Mouse (Mus musculus) retina, embryonic 14.5 days (tissue): Measurements from ENCODE around the gene Sipa1.
"Not testable (repeated sequence)": the region's sequence is repeated elsewhere in the genome, so short reads cannot be mapped to it uniquely, and the experiment has no call there.

Source experiments
- DNase-seq: peaks from one replicate; pipeline ENCODE4 v3.0.0-alpha.2; 2015; ENCODE audit warnings: low spot score

The Sipa1 gene

GRCm38 (mm10) chr19:5662981-5663913 lies at the start of gene Sipa1:
Gene Sipa1 (minus strand): TSS chr19:5663707.
- DNase-seq = peak; percentile 85

DNA sequence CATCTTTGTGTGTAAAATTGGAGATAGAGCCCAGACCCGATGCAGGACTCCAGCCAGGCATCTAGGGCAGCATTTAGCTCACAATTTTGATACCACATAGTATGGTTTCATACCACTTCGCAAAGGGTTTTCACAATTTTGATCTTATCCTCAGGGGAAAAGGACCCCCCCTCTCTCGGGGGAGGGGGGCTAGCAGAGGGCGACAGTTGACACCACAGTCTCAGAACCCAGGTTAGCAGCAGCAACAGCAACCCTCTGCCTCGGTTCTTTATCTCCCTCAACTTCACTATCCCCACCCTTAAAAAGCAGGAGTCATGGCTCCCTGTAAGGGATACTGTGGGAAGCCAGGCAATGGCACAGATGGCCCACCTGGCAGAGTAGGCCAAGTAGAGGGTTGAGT lies 49.7 kb upstream of the Sipa1 start:
- DNase-seq = no peak

- DNase-seq = no peak
Observed at GRCm38 (mm10) chr19:5711907-5712460, 48.5 kb upstream of the Sipa1 start.

DNA sequence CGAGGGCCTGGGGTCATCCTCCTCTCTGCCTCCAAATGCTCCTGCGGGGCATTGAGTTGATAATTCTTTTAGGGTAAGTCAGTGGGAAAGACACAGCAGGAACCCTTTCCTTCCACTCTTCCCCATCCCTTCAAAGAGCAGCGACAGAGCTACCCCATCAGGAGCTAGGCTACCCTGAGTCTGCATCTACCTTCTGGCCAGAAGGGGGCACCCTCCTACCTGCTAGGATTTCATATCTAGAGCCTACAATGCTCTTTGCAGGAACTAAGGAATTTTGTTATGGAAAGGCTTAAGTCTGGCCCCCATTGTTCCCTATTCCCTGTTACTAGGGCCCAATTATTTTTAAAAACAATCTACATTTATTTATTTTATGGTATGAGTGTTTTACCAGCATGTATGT lies 47.7 kb upstream of the Sipa1 start:
- DNase-seq = peak; percentile 76

DNA sequence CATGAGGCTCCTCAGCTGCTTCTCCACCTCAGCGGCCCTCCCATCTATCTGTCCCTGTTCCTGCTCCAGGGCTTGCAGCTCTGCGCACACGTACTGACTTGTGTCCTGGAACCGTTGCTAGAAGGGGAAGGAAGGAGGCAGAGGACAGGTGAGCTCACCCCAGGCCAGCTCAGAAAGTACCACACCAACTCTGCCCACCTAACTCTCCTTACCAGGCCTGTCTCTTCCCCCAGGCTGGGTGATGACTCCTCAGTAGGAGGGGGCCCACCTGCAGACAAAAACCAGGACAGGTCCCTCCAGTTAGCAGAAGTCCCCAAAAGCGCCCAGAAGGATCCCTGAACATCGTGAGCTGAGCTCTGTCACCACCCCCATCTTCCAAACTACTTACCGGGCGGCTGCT lies 47.1 kb upstream of the Sipa1 start:
- DNase-seq = no peak

DNA sequence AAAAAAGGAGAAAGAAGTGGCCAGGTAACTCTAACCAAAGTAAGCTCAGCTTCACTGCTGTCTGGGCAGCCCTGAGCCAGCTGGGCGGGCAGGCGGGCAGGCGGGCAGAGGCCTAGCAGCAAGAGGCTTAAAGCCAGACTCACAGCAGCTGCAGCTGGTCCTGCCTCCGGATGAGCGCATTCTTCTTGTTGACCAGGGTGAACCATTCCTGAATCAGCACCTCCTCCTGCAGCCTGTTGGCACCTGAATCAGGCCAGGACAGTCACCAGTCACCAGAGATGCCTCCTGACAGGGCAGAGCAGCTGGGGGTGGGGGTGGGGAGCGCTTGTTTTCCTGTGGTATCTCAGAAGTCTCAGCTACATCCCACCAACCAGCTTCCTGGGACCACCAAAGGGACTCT lies 46.6 kb upstream of the Sipa1 start:
- no peak for DNase-seq

DNA sequence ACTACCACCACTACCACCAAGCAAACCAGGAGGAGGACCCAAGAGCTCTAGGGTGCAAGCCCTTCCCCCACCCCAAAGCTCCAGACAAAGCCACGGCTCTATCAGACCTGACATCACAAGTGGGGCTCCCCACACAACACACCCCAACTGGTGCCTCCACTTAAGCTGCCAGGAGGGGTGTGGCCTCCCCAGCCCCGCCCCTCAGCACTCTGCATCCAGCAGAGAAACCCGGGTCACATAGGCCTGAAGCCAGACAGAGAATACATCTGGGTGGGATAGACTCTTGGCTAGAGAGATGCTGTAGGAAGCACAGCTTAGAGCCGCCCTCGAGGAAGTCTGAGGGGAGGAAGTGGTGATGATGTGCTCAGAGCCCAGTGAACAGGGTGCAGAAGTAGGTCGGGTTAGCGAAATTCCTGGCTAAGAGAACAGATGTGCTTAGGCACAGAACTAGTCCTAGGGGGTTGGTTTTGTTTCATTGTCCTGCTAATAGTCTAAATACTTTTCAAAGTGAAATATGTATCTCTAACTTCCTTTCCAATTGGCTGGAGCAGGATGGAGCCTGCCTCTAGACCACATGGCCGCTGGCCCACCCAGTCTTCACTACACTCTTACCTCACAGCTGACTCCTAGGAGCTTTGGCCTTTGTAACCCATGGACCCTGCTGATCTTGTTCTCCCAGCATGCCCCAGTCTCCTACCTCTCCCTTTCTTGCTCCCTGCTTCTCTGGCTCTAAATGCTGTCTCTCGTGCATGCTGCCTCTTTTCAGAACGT lies 41.5 kb upstream of the Sipa1 start:
- DNase-seq = no peak

GRCm38 (mm10) chr19:5704163-5704800 lies 40.8 kb upstream of the Sipa1 start, which contains the start of gene Kcnk7:
Gene Kcnk7 (plus strand): TSS chr19:5704367.
- no peak for DNase-seq

DNA sequence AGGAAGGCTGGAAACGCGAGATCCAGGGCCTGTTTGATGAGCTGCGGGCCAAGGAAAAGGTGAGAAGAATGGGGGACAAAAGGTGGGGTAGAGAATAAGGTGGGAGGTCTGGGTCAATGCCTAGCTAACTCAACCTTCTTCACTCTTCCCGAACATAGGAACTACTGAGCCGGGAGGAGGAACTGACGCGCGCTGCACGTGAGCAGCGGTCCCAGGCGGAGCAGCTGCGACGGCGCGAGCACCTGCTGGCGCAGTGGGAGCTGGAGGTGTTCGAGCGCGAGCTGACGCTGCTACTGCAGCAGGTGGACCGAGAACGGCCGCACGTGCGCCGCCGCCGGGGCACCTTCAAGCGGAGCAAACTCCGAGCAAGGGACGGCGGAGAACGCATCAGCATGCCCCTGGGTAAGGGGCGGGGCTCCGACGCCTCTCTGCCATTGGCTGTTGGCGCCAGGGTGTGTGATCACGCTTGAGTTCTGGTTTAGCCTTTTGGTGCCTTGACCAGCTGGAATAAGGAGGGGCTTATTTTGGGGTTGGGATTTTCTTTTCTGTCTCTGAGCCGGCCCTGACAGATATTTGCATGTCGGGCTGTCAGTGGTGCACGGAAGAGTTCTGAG lies 32.4 kb upstream of the Sipa1 start:
- DNase-seq = peak; percentile 57

DNA sequence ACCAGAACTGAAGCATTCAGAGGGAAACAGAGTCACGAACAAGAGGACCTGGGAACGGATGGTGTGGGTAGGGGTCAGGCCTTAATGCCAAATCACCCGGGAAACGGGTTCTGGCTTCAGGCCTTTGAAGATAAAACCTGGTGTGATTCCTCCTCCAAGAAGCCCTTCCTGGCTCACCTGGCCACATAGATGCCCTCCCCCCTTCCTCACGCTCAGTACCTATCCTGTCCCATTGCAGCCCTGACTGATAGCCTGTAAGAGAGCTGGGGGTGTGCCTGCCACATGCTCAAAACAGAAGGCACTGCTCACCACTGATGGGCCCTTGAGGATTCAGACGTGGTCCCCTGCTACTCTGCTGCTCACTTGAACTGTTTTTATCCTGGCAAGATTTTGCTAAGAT lies 30.3 kb upstream of the Sipa1 start:
- DNase-seq = no peak

DNA sequence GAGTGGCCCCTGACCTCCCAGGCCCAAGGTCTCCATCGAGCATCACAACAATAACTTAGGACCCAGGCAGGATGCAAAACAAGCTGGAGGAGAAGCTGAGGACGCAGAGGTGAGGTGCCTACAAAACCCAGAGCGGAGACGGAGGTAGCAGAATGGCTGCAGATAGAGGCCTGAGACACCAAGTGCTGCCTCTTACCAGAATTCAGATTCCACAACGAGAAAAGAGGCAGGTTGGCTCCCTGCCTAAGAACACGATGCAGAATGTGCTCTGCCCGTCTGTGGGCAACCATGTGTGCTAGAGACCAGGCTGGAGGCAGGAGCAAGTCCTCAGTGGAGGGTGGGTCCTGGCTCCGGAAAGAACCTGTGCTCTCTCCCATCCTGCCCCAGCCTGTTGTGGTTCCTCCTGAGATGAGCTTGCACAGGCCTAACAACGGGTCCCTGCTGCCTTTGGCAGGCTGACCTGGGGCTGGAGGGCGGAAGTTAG lies 29.4 kb upstream of the Sipa1 start:
- no peak for DNase-seq

GRCm38 (mm10) chr19:5692086-5692912 lies 28.8 kb upstream of the Sipa1 start:
- DNase-seq = no peak

- DNase-seq = no peak
Observed at GRCm38 (mm10) chr19:5691601-5692000, 28.1 kb upstream of the Sipa1 start.

GRCm38 (mm10) chr19:5690343-5690735 lies 26.8 kb upstream of the Sipa1 start:
- DNase-seq = no peak

- DNase-seq = peak; percentile 71
Observed at GRCm38 (mm10) chr19:5689565-5690342, 26.2 kb upstream of the Sipa1 start.

DNA sequence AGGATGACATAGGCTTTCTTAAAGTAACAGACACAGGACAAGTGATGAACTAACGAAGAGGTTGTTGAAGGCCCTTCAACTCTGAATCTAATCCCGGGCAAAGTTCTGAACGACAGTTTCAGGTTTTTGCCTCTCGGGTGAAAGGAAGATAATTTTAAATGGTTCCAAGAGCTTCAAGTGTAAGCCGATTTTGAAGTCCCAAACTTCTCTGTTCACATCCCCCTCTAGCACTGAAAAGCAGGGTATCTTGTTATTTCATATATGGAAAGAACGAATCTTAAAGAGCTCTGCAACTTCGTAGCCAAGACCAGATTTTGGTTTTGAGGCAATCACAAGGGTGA lies 25.6 kb upstream of the Sipa1 start:
- no peak for DNase-seq

- peak; percentile 97 for DNase-seq
Observed at GRCm38 (mm10) chr19:5688200-5689087, 24.9 kb upstream of the Sipa1 start, which contains the start of the genes Map3k11 and Pcnx3. Gene Map3k11 (plus strand): TSS chr19:5688742. Gene Pcnx3 (minus strand): TSS chr19:5688908.

GRCm38 (mm10) chr19:5687738-5688137 lies 24.2 kb upstream of the Sipa1 start:
- DNase-seq = peak; percentile 11

GRCm38 (mm10) chr19:5686954-5687353 lies 23.4 kb upstream of the Sipa1 start:
- DNase-seq = not testable (repeated sequence)
